Mouse (Mus musculus) heart, postnatal 14 days (tissue): ENCODE measurements at regions not wholly inside any gene's neighbourhood (a gene's known extent, or its start where the extent isn't known, plus 50 kb on each side); places are given as distances from the start of the nearest gene placed in this dataset.
"Not testable (repeated sequence)": the region's sequence is repeated elsewhere in the genome, so short reads cannot be mapped to it uniquely, and the experiment has no call there.

Experiments used
- DNase-seq, 2 experiments: peaks; one replicate each; pipeline ENCODE4 v3.0.0; 2021 to 2022
- intact Hi-C: fragments of 180-260 bp; cut with DNase I; formaldehyde crosslinking; loops from one replicate; pipeline ENCODE4 v1.15.1; 2025

DNA sequence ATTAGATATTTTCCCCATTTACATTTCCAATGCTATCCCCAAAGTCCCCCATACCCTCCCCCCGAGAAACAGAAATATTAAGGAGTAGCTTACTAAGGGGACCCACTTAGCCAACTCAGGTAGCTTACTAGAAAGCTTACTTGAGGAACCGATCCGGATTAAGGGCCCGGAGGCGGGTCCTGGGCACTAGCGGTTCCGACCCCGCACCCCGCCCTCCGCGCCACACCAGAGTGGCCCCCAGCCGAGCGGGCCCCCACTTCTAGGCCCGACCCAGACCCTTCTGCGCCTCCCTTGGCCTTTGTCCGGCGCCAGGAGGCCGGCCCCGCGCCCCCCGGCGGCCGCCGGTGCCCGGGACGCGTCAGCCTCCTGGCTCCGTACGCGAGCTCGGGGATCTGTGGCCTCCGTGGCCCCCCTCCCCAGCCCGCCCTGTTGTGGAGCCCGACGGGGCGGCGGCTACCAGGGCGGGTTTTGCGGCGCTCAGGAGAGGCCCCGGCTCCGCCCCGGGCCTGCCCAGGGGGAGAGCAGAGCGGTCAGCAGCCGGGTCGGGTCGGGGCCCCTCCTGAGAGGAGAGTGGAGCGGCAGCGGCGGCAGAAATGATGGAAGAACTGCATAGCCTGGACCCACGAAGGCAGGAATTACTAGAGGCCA is 106.5 kb downstream of the Zfp600 start:
- intact Hi-C loops: not testable (repeated sequence)
- DNase-seq: peak; percentile 7 to 12

DNA sequence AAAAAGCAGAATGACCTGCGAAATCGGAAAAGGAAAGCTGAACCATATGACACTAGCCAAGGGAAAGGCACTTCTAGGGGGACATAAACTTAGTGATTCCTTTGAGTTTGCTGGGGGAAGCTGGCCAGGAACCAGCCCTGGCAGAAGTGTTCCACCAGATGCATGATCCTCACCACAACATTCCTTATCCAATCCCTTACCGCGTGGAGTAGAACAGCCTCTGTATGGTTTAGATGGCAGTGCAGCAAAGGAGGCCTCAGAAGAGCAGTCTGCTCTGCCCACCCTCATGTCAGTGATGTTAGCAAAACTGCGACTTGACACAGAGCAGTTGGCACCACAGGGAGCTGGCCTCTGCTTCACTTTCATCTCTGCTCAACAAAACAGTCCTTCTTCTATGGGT is 107.2 kb downstream of the Zfp600 start:
- intact Hi-C loops, DNase-seq: not testable (repeated sequence)

DNA sequence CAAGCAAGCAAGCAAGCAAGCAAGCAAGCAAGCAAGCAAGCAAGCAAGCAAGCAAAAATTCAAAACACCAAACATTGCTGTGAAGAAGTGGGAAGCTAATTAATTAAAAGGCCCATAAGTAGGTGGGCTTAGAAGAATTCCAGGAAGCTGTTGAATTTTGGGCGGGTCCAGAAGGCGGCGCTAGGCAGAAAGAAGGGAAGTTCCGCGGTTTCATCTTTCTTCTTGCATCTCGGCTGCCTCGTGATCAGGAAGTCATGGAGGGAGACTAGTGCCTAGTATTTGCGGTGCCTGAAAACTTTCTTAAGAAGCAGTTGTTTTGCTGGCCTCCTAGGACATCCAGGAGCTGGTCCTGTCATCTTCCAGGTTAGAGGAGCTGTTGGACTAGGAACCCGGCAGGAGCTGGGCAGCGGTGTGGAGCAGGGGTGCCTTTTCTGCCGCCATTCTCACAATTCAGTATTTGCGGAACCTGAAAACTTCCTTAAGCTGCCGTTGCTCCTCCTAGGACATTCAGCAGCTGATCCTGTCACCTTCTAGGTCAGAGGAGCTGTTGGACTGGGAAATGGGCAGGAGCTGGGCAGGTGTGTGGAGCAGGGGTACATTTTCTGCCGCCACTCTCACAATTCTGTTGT is 113.6 kb downstream of the Zfp600 start:
- intact Hi-C loops, DNase-seq: not testable (repeated sequence)
